Mouse (Mus musculus) left cerebral cortex, postnatal 14 days (tissue): ENCODE measurements around the gene Epha2. TPM values are rescaled to one million over a fixed set of nuclear protein-coding genes. Genes with fewer than 3 reads are reported as not detected.

Experiments used
- DNase-seq, 2 experiments: peaks; one replicate each; pipeline ENCODE4 v3.0.0; 2021 to 2022; ENCODE audit warnings: low spot score in 2 of 2, mixed read lengths in 1 of 2
- intact Hi-C: fragments of 180-260 bp; cut with DNase I; formaldehyde crosslinking; loops from one replicate; pipeline ENCODE4 v1.15.1; 2025
- long read RNA-seq, 2 experiments: library from polyadenylated mRNA; stranded (forward); transcript quantifications; one replicate each; pipeline ENCODE4 v2.0.0; 2021
- total RNA-seq, 2 experiments: library from RNA; stranded (reverse); gene quantifications; 2 replicates each; pipeline ENCODE4 v1.2.3; 2021

The Epha2 gene
- 1 to 10 TPM; 2.2 to 2.7 TPM for total RNA-seq
- long read RNA-seq, experiment 1: 0 reads
- long read RNA-seq, experiment 2: 0 reads

DNA sequence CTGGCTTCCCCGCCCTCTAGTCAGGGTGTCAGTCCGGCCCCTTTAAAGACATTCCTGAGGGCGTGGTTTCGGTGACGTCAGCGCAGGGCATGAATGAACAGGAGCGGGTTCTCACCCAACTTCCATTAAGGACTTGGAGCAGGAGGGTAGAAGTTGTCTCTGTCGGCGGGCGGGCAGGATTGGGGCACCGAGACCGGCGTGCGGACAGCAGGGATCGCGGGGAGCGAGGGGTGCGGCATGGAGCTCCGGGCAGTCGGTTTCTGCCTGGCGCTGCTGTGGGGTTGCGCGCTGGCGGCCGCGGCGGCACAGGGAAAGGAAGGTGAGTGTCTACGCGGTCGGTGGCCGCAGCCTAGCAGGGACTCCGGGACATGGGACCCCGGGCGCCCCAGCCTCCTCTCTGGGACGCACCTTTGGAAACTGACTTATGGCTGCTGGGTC, at the start of gene Epha2:
Epha2 (plus strand) TSS at position 125 of the 438 bp plus-strand sequence.
- peak; percentile 34 to 76 for DNase-seq
- intact Hi-C loops: no loop called here

GRCm38 (mm10) chr4:141252641-141253040, 48.4 kb upstream of the Epha2 start:
- DNase-seq: no peak
- intact Hi-C loops: no loop called here

DNA sequence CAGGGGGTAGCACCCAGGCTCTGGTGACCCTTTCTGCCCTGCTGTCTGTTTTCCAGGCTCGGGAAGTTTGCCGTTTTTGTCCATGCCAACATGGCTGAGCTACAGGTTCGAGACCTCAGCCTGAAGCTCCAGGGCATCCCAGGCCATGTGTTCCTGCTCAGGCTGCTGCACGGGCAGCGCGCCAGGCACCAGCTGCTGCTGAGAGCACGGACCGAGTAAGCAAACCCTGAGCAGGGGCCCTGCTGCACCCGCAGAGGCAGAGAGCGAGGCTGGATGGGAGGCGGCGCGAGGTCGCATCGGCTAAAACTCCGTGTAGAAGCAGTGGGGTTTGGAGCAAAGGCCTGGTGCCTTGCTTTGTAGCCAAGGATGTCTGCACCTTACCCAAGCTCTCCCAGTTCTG, 46.8 kb upstream of the Epha2 start:
- intact Hi-C loops: no loop called here
- DNase-seq: no peak

DNA sequence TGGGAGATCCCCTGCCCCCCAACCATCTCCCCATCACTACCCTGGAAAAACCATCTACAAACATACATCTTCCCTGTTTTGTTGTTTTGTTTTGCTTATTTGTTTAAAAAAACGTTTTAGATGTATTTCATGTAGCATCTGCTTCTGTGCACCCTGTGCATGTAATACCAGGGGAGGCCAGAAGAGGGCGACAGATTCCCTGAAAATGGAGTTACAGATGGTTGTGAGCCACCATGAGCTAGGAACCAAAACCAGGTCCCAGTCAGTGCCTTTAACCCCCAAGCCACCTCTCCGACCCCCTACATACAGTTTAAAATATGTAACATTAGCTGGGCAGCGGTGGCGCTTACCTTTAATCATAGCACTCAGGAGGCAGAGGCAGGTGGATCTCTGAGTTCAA, 43.6 kb upstream of the Epha2 start:
- intact Hi-C loops: no loop called here
- DNase-seq: no peak

DNA sequence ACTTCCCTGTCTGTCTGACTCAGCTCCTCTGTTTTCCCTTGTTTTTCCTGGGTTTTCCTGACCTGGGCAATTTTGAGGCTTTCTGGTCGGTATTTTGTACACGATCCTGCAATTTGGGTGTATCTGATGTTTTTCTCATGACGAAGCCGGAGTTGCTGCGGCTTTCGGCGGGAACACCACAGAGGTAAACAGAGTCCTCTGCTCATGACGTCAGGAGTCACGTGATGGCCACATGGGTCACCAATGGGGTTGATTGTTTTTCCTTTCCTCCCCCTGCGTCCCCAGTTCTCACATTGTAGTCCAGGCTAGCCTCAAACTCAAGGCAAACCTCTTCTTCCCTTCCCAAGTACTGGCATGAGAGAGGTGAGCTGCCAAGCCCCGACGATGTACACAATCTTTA, 41.6 kb upstream of the Epha2 start:
- intact Hi-C loops: no loop called here

GRCm38 (mm10) chr4:141260007-141260723, 40.9 kb upstream of the Epha2 start:
- no peak for DNase-seq
- intact Hi-C loops: no loop called here

More for the DNA sequence above, 41.6 kb upstream of the Epha2 start:
- no peak for DNase-seq

- DNase-seq: no peak
- intact Hi-C loops: no loop called here
These were observed 38.0 kb upstream of the Epha2 start for GRCm38 (mm10) chr4:141262906-141263637.

- DNase-seq: no peak
- intact Hi-C loops: loop anchor here (2.0 kb wide), 1 partner anchor 123 kb away; no protein-coding TSS in a partner anchor
These were observed 34.9 kb upstream of the Epha2 start for GRCm38 (mm10) chr4:141265979-141266637.

- intact Hi-C loops: loop anchor here (2.0 kb wide), 1 partner anchor 124 kb away; no protein-coding TSS in a partner anchor
- no peak for DNase-seq
These were observed 33.8 kb upstream of the Epha2 start for GRCm38 (mm10) chr4:141267250-141267649.

DNA sequence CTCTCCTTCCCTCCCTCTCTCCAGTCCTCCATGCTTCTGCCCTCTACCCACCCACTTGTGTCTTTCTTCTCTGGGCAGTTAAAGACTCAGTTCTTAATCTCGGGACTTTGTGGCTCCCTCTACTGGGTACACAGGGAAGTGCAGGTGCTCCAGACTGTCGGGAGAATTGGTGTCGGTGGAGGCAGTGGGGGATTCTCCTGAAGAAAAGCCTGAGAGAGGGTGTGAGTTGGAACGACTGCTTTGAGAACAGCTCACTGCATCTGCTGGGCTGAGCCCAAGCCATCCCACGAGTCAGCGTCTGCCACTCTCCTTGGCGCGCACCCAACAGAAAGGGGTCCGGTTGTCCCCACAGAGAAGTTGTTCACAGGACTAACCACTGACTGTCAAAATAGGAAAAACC, 33.2 kb upstream of the Epha2 start:
- peak; percentile 75 to 87 for DNase-seq
- intact Hi-C loops: loop anchor here (2.0 kb wide), 1 partner anchor 125 kb away; no protein-coding TSS in a partner anchor

DNA sequence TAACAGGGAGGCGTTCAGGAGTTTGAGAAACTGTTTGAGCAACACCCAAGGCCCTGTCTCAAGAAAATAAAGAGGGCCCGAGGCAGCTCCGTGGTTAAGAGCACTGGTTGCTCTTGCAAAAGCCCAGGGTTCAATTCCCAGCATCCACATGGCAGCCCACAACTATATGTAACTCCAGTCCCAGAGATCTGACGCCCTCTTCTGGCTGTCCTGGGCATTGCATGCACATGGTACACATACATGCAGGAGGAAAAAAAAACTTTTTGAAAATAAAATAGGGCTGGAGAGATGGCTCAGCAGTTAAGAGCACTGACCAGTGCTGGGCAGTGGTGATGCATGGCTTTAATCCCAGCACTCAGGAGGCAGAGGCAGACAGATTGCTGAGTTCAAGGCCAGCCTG, 32.7 kb upstream of the Epha2 start:
- intact Hi-C loops: no loop called here
- no peak for DNase-seq

- DNase-seq: no peak
- intact Hi-C loops: no loop called here
These were observed 32.0 kb upstream of the Epha2 start for GRCm38 (mm10) chr4:141269080-141269479.

DNA sequence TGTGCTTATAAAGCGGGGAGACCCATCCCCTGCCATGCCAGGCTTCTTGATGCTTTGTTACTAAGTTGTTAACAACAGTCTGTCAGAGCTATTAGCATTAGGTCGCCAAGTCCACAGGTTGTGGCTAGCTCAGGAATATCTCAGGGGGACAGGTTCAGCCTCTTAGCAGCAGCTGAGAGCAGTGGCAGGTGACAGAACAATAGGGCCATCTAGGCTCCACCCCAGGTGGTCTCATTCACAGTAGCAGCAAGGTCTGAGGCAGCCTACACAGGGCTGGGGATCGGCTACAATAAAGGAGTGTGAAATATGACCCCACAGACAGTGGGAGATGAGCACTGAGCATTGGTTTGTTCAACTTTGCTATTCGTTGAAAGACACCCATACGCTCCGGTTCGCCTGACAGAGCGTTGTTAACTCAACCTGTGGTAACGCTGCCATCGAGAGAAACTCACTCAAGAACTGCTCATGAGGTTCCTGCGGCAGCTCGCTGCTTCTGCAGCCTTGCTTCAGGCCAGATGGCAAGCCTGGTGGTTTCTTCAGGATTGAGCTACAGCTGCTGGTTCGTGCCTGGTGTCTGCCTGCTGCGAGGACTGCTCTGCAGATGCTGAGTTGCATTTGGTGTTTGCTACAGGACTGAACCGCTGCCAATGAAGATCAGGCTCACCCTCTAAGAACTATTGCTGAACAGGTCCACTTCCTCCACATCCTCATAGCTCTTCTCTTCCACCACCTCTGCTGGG, 30.7 kb upstream of the Epha2 start:
- DNase-seq: no peak
- intact Hi-C loops: no loop called here

DNA sequence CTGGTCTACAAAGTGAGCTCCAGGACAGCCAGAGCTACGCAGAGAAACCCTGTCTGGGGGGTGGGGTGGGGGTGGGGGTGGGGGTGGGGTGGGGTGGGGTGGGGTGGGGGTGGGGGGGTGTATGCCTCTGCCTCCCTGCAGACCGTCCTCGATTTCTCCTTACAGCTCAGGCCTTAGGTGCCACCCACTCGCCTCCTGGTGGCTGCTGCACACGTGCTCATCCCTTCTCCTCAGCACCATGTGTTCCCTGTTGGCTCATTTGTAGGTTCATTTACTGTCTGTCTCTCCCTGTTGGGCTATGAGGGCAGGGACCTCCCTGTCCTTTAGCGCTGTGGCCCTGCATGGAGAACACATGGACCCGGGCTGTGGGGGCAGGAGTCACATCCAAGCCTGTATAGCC, 29.8 kb upstream of the Epha2 start:
- intact Hi-C loops: no loop called here
- DNase-seq: no peak

DNA sequence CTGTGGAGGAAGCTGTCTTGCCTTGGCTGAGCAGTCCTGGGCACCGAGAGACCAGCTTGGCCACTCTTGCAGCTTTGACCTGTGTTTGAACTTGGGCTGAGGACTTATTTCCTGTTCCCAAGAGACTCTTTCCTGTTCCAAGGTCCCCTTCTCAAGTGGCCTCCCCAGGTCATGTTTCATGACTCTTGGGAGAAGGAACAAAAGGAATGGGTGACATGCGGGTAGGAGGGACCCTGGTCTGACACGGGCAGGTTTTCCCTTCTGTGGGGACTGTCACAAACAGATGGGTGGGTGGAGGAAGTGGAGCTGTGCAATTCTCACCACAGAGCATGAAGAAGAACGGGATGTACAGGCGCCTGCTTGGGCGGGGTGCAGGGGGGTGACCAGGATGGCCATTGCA, 29.3 kb upstream of the Epha2 start:
- intact Hi-C loops: no loop called here
- DNase-seq: no peak

DNA sequence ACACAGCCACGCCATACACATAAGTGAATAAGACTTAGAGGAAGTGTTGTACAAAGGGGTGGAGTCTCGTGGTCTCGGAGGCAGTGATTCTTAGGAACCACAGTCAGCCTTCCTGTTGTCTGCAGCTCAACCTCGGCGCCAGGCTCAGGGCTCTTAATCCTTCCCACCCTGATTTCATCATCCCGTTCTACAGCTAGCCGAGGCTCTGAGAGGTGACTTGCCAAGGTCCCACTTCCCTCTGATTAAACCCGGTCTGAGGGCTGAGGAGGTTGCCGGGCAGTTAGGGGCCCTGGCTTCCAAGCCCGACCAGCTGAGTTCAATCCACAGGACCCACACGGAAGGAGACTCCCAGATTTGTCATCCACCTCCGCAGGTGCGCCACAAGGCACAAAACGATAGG, 28.2 kb upstream of the Epha2 start:
- no peak for DNase-seq
- intact Hi-C loops: loop anchor here (1.0 kb wide), 1 partner anchor 90 kb away; no protein-coding TSS in a partner anchor

DNA sequence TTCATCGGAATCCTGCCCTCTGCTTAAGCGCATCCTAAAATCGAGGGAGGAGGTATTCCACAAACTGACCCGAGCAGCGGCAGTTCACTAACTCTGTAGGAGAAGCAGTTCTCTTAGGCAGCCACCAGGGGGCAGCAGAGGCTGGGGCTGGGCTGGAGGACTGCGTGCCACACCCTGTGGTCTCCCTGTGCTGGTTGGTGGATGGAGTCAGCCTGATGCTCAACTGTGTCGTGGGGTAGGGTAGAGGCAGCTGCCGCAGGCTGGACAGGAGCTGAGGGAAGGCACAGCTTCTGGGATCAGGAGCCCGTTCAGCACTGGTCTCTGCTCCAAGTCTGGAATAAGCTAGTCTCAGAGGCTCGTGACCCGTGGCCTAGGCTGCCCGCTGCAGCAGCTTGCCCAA, 27.7 kb upstream of the Epha2 start:
- DNase-seq: peak; percentile 57 to 72
- intact Hi-C loops: loop anchor here (1.0 kb wide), 1 partner anchor 90 kb away; no protein-coding TSS in a partner anchor

GRCm38 (mm10) chr4:141274485-141275341, 26.3 kb upstream of the Epha2 start:
- DNase-seq: no peak

More at GRCm38 (mm10) chr4:141274485-141275341, 26.3 kb upstream of the Epha2 start:
- intact Hi-C loops: no loop called here
